Mouse (Mus musculus): ENCODE measurements around the gene C2cd3. TPM values are rescaled to one million over a fixed set of nuclear protein-coding genes. Genes with fewer than 3 reads are reported as not detected.

Gene C2cd3
- polyA plus RNA-seq, 1 experiment from 2014 or later: 23.1 TPM

DNA sequence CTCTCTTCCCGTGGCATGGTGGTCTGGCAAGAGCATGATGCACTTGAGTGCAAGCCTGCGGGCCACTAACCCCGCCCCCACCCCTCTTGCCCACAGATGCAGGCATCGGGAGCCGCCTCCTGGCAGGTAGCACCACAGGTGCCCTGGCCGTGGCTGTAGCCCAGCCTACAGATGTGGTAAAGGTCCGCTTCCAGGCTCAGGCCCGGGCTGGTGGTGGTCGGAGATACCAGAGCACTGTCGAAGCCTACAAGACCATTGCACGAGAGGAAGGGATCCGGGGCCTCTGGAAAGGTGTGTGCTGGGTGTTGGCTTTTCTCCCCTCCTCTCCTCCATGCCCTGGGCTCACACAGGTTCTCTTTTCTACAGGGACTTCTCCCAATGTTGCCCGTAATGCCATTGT is 125.9 kb downstream of the C2cd3 start:
- peaks cover 39% of the 10 kb centered on the region for H3K4me1 ChIP-seq
- no peaks in the 10 kb centered on the region for H3K27me3 ChIP-seq
- H3K9me3 ChIP-seq (replicated peaks): no peaks in the 10 kb centered on the region
- H3K9ac ChIP-seq: no peak overlapping the region
- H3K36me3 ChIP-seq: peaks cover 28% of the 10 kb centered on the region; the same call in 1 of the 2 replicates
- H3K27ac ChIP-seq (replicated peaks): no peak overlapping the region
- WGBS: 91% methylated on average over 13 of the region's 13 CpGs
- no peak for ATAC-seq (ENCODE audit: insufficient number of reproducible peaks, low FRiP score, low TSS enrichment, low read depth)
- no peak overlapping the region for H3K4me3 ChIP-seq (replicated peaks)
- H3K4me2 ChIP-seq (replicated peaks): no peak overlapping the region

DNA sequence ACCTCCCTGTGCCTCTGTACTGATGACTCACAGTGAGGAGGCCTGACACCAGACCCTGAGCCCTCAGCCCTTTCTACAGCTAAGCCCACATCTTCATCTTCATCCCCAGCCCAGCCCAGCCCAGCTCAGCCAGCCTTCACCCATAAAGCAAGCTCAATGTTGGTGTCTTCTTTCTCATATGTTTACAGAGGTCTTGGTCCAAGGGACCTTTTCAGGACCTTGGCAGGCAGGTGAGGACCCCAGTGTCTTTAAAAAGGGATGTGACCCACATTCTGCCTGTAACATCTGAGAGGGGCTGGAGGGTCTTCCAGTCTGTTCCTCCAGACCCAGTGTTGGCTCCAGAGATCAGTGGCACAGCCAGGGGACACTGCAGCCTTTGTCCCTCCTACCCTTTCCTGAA is 127.4 kb downstream of the C2cd3 start:
- H3K4me2 ChIP-seq (replicated peaks): no peak overlapping the region
- H3K9me3 ChIP-seq (replicated peaks): no peaks in the 10 kb centered on the region
- no peak overlapping the region for H3K27ac ChIP-seq (replicated peaks)
- peaks cover 24% of the 10 kb centered on the region for H3K4me1 ChIP-seq
- H3K9ac ChIP-seq: no peak overlapping the region
- peaks cover 28% of the 10 kb centered on the region; the same call in 1 of the 2 replicates for H3K36me3 ChIP-seq
- no peak overlapping the region for H3K4me3 ChIP-seq (replicated peaks)
- ATAC-seq (ENCODE audit: insufficient number of reproducible peaks, low FRiP score, low TSS enrichment, low read depth): no peak
- no peaks in the 10 kb centered on the region for H3K27me3 ChIP-seq

DNA sequence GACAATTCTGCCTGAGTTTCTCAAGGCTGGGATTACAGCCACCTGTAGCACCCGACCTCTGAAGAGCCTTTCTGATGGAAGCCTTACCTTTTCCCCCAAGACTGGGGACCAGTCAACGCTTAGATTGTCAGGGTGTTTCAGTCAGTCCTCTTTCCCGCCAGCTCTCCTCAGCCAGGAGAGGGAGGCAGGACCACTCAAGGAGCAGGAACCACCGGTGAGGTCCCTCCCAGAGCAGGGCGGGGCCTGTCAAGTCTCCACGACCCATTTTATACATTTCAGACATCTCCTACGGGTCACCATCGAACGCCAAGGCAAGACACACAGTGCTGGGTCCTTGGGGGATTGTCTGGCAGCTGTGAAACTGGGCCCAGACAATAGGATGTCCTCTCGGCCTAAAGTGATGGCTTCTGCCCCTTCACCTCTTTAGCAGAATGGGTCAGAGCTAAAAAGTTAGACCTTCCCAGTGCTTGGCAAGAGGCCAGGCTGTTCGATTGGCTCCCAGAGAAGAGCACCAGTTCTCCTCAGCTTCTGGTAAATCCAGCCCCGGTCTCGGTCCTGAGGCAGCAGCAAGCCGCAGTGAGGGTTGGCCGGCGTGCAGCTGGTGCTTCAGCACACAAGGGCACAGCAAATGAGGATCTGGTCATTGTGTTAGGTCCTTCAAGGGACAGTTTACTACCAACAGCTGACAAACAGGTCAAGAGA is 128.4 kb downstream of the C2cd3 start:
- Histone ChIP-seq H3K4me2 (replicated peaks) (no peak overlapping the region), H3K4me1 (peaks cover 16% of the 10 kb centered on the region), H3K27ac (replicated peaks) (no peak overlapping the region), H3K4me3 (replicated peaks) (no peak overlapping the region), H3K27me3 (no peaks in the 10 kb centered on the region), H3K36me3 (peaks cover 28% of the 10 kb centered on the region; the same call in 1 of the 2 replicates), H3K9me3 (replicated peaks) (no peaks in the 10 kb centered on the region), H3K9ac (no peak overlapping the region)
- no peak for ATAC-seq (ENCODE audit: insufficient number of reproducible peaks, low FRiP score, low TSS enrichment, low read depth)
- WGBS: 71% methylated on average over 16 of the region's 16 CpGs

DNA sequence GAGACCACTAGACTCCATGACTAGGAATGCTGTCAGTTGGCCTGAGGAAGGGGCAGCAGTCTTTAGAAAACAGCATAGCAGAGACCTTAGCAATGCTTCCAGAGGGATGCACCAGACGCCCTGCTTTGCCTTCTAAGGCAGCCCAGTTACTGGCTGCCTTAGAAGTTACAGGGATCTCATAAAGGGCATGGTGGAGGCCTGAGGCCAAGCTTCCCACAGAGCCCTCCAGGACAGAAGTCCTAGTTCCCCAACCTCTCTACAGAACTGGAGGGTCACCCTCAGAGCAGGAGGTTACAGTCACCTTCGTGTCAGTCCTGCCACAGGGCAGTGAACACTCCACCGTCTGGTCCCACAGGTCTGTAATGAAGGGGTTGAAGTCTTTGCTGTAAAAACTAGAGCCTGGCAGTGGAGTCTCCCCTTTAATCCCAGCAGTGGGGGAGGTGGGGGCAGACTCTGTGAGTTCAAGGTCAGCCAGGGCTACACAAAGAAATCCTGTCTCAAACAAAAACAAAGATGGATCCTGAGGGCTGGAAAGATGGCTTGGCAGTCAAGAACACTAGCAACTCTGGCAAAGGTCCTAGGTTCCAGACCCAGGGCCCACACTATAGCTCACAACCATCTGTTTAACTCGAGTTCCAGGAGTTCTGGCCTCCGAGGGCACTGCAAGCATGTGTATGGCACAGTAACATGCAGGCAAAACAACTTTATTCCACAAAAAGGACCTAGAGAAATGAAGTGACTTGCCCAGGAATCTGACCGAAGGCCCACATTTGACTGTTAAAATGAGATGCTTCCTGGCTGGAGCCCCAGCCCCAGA is 129.2 kb downstream of the C2cd3 start:
- H3K27me3 ChIP-seq: no peaks in the 10 kb centered on the region; the same call in 1 of the 2 replicates
- 70% methylated on average over 6 of the region's 6 CpGs for WGBS
- no peak overlapping the region for H3K4me2 ChIP-seq (replicated peaks)
- peaks cover 8% of the 10 kb centered on the region for H3K4me1 ChIP-seq
- no peak overlapping the region for H3K27ac ChIP-seq (replicated peaks)
- no peak overlapping the region for H3K9ac ChIP-seq
- H3K36me3 ChIP-seq: peaks cover 28% of the 10 kb centered on the region; the same call in 1 of the 2 replicates
- no peak for ATAC-seq (ENCODE audit: insufficient number of reproducible peaks, low FRiP score, low TSS enrichment, low read depth)
- H3K9me3 ChIP-seq (replicated peaks): no peaks in the 10 kb centered on the region
- no peak overlapping the region for H3K4me3 ChIP-seq (replicated peaks)

DNA sequence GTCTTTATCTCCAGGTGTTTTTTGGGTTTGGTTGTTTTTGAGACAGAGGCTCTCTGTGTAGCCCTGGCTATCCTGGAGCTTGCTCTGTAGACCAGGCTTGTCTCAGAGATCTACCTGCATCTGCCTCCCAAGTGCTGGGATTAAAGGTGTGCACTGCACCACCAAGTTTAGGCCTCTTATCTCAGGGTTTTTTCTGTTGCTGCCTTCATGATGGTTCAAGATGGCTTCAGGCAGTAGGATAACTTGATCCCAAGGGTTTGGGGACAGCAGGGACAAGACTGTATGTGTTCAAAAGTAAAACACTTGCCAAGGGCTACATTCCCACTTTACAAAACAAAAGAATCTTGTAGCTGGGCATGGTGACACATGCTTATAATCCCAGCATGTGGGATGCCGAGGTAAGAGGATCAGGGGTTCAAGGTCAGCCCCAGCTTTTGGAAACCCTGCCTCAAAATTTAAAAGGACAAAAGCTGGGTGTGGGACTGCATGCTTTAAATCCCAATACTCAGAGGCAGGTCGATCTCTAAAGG is 129.9 kb downstream of the C2cd3 start:
- H3K4me3 ChIP-seq (replicated peaks): no peak overlapping the region
- 53% methylated on average over 2 of the region's 2 CpGs for WGBS
- peaks cover 25% of the 10 kb centered on the region; the same call in 1 of the 2 replicates for H3K36me3 ChIP-seq
- H3K27me3 ChIP-seq: no peaks in the 10 kb centered on the region; the same call in 1 of the 2 replicates
- no peaks in the 10 kb centered on the region for H3K9me3 ChIP-seq (replicated peaks)
- no peak overlapping the region for H3K4me2 ChIP-seq (replicated peaks)
- H3K27ac ChIP-seq (replicated peaks): no peak overlapping the region
- no peak overlapping the region for H3K9ac ChIP-seq
- H3K4me1 ChIP-seq: 0 out of 2 replicates have a peak, but pooled peaks cover 1% of the 10 kb centered on the region
- ATAC-seq (ENCODE audit: insufficient number of reproducible peaks, low FRiP score, low TSS enrichment, low read depth): no peak

DNA sequence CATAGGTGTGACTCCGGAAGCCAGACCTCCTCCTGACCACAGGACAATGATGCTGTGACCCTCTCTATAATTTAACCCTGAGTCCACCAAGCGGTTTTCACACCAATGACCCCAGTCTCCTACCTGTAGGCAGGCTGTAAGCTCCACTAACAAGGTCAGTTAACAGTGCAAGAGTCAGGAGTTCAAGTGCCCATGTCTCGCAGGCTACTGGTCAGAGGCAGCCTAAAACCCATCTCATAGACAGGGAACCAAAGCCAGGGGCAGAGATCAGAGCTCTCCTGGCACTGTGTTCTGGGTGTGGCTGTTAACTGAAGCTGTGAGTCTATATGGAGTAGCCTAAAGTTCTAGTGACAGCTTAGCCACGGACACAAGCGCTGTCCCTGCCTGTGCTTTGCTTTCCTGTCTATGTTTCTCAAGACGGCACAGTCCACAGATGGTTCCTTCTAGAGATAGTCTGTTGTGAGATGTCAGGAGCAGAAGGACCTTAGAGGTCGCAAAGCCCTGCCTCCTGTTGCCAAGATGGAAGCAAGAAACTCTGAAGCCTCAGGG is 130.4 kb downstream of the C2cd3 start:
- no peak for ATAC-seq (ENCODE audit: insufficient number of reproducible peaks, low FRiP score, low TSS enrichment, low read depth)
- H3K27ac ChIP-seq (replicated peaks): no peak overlapping the region
- H3K4me2 ChIP-seq (replicated peaks): no peak overlapping the region
- no peaks in the 10 kb centered on the region for H3K4me1 ChIP-seq
- no peak overlapping the region for H3K9ac ChIP-seq
- no peaks in the 10 kb centered on the region for H3K9me3 ChIP-seq (replicated peaks)
- H3K27me3 ChIP-seq: no peaks in the 10 kb centered on the region; the same call in 1 of the 2 replicates
- WGBS: 72% methylated on average over 7 of the region's 7 CpGs
- H3K4me3 ChIP-seq (replicated peaks): no peak overlapping the region
- peaks cover 21% of the 10 kb centered on the region; the same call in 1 of the 2 replicates for H3K36me3 ChIP-seq

DNA sequence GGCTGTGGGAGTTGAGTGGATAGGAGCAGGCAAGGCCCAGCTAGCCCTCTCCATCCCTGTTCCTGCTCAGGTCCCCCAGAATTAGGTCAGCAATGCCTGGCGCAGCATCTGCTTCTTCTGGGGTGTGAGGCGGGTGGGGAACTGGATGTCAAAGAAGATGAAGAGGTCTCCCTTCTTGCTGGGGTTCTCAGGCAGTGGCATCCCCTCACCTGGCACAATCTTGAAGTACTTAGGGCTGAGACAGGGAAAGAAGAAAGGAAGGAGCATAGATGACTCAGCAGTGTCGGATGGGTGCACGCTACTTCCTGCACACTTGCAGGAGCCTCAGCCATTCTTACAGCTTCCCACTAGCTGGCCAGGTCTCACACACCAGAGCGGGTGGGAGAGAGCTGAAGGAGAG is 131.0 kb downstream of the C2cd3 start:
- Histone ChIP-seq H3K27ac (replicated peaks) (no peak overlapping the region), H3K4me2 (replicated peaks) (no peak overlapping the region), H3K27me3 (no peaks in the 10 kb centered on the region; the same call in 1 of the 2 replicates), H3K36me3 (peaks cover 15% of the 10 kb centered on the region; the same call in 1 of the 2 replicates), H3K9me3 (replicated peaks) (no peaks in the 10 kb centered on the region), H3K9ac (no peak overlapping the region), H3K4me3 (replicated peaks) (no peak overlapping the region), H3K4me1 (no peaks in the 10 kb centered on the region)
- WGBS: 87% methylated on average over 5 of the region's 5 CpGs
- no peak for ATAC-seq (ENCODE audit: insufficient number of reproducible peaks, low FRiP score, low TSS enrichment, low read depth)

DNA sequence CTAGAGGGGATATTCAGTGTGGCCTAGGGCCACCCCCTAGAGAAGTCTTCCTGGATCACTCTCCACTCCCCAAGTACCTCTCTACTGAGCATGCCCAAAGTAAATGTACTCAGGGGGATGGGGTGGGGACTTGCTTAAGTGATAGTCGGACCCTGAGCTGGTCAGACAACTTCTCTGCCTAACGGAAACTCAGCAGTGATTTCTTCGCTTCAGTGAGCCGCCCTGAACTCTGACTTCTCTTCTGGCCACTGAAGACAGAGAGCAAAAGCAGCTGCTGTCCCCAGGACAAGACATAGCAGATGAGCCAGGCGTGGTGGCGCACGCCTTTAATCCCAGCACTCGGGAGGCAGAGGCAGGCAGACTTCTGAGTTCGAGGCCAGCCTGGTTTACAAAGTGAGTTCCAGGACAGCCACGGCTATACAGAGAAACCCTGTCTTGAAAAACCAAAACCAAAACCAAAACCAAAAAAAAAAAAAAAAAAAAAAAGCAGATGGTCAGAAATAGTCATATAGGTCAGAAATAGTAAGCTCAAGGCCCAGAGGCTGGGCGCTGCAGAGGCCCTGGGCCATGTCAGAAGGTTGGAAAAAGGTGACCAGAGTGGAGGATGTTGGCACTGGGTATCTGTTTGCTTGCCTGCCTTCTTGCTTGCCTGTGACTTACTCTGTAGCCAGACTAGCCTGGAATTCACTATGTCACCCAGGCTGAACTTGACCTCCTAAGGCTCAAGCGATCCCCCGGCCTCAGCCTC is 132.9 kb downstream of the C2cd3 start:
- no peak for ATAC-seq (ENCODE audit: insufficient number of reproducible peaks, low FRiP score, low TSS enrichment, low read depth)
- no peak overlapping the region for H3K27ac ChIP-seq (replicated peaks)
- no peak overlapping the region for H3K4me2 ChIP-seq (replicated peaks)
- WGBS: 76% methylated on average over 13 of the region's 13 CpGs
- 0 out of 2 replicates have a peak, but pooled peaks cover under 1% of the 10 kb centered on the region for H3K36me3 ChIP-seq
- no peak overlapping the region for H3K9ac ChIP-seq
- no peak overlapping the region for H3K4me3 ChIP-seq (replicated peaks)
- H3K4me1 ChIP-seq: no peaks in the 10 kb centered on the region
- H3K9me3 ChIP-seq (replicated peaks): no peaks in the 10 kb centered on the region
- H3K27me3 ChIP-seq: no peaks in the 10 kb centered on the region; the same call in 1 of the 2 replicates

DNA sequence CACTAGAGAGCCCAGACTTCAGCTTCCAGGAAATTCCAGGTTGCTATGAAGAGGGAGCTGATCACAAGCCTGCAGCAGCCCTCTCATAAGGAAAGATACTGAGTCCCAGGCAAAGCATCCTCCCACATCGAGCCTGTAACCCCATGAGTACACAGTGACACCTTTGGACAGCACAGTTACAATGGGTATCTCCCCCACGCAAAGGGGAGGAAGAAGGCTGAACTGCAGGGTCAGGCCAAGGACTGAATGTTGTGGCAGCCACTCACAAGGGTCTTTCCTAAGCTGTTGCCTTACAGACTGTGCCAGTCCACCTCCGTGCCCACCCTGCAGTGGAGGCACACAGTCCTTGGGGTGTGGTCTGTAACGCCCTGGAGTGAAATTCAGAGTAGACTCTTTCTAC is 134.5 kb downstream of the C2cd3 start:
- no peaks in the 10 kb centered on the region for H3K36me3 ChIP-seq
- H3K4me1 ChIP-seq: no peaks in the 10 kb centered on the region
- no peaks in the 10 kb centered on the region for H3K9me3 ChIP-seq (replicated peaks)
- WGBS: 64% methylated on average over 4 of the region's 4 CpGs
- H3K27me3 ChIP-seq: no peaks in the 10 kb centered on the region; the same call in 1 of the 2 replicates
- H3K4me2 ChIP-seq (replicated peaks): no peak overlapping the region
- no peak overlapping the region for H3K4me3 ChIP-seq (replicated peaks)
- no peak overlapping the region for H3K9ac ChIP-seq
- no peak for ATAC-seq (ENCODE audit: insufficient number of reproducible peaks, low FRiP score, low TSS enrichment, low read depth)
- no peak overlapping the region for H3K27ac ChIP-seq (replicated peaks)

DNA sequence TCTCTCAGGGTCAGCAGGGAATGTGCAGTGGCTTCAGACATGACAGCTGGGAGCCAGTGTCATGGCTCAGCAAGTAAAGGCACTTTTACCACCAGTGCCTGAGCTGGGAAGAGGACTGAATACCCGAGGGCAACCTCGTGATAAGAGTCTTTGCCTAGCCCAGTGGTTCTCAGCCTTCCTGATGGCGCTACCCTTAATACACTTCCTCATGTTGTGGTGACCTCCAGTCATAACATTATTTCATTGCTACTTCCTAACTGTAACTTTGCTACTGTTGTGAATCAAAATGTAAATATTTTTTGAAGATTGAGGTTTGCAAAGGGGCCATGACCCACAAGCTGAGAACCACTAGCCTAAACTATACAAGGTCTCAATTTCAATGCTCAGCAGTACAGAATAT is 136.6 kb downstream of the C2cd3 start:
- no peak for ATAC-seq (ENCODE audit: insufficient number of reproducible peaks, low FRiP score, low TSS enrichment, low read depth)
- Histone ChIP-seq H3K4me1 (no peaks in the 10 kb centered on the region), H3K27ac (replicated peaks) (no peak overlapping the region), H3K27me3 (no peaks in the 10 kb centered on the region; the same call in 1 of the 2 replicates), H3K4me3 (replicated peaks) (no peak overlapping the region), H3K9ac (no peak overlapping the region), H3K4me2 (replicated peaks) (no peak overlapping the region), H3K9me3 (replicated peaks) (no peaks in the 10 kb centered on the region), H3K36me3 (no peaks in the 10 kb centered on the region)
- WGBS: 70% methylated on average over 3 of the region's 3 CpGs

Data from embryonic facial prominence, embryonic 15.5 days (tissue).